Mouse (Mus musculus): ENCODE measurements around the gene 0610012G03Rik. TPM values are rescaled to one million over a fixed set of nuclear protein-coding genes. Genes with fewer than 3 reads are reported as not detected.
"Not testable (repeated sequence)": the region's sequence is repeated elsewhere in the genome, so short reads cannot be mapped to it uniquely, and the experiment has no call there.

Gene 0610012G03Rik
- polyA plus RNA-seq, 2 experiments = 55.4 to 100 TPM

- ATAC-seq (ENCODE audit: low FRiP score, low read depth) = no peak
- Histone ChIP-seq H3K4me2 (replicated peaks; ENCODE audit: low read depth, low read length, severe bottlenecking) (no peak overlapping the region), H3K9ac (ENCODE audit: low read depth, low read length, severe bottlenecking) (no peak overlapping the region), H3K27ac (replicated peaks; ENCODE audit: low read depth, low read length) (no peak overlapping the region), H3K4me3 (replicated peaks; ENCODE audit: low read length) (no peak overlapping the region), H3K36me3 (ENCODE audit: control insufficient read depth, insufficient read depth, low read length) (peaks cover 54% of the 10 kb centered on the region), H3K4me1 (ENCODE audit: control insufficient read depth, insufficient read depth, low read length) (no peaks in the 10 kb centered on the region), H3K27me3 (ENCODE audit: control insufficient read depth, insufficient read depth, low read length) (no peaks in the 10 kb centered on the region), H3K9me3 (ENCODE audit: control insufficient read depth, low read length) (no peaks in the 10 kb centered on the region)
- no peak for DNase-seq (ENCODE audit: low spot score)
- no peak for TF ChIP-seq POLR2A (IDR thresholded peaks at IDR 0.05; ENCODE audit: borderline replicate concordance, extremely low read depth, insufficient read depth, insufficient read length)
- 79% methylated on average over 5 of the region's 5 CpGs for WGBS
Measured at GRCm38 (mm10) chr16:31980946-31981345, 32.7 kb upstream of the 0610012G03Rik start.

- no peak overlapping the region for H3K4me2 ChIP-seq (replicated peaks; ENCODE audit: low read depth, low read length, severe bottlenecking)
- no peak for TF ChIP-seq POLR2A (IDR thresholded peaks at IDR 0.05; ENCODE audit: borderline replicate concordance, extremely low read depth, insufficient read depth, insufficient read length)
- H3K4me3 ChIP-seq (replicated peaks; ENCODE audit: low read length) = no peak overlapping the region
- H3K36me3 ChIP-seq (ENCODE audit: control insufficient read depth, insufficient read depth, low read length) = peaks cover 61% of the 10 kb centered on the region
- no peaks in the 10 kb centered on the region for H3K27me3 ChIP-seq (ENCODE audit: control insufficient read depth, insufficient read depth, low read length)
- H3K4me1 ChIP-seq (ENCODE audit: control insufficient read depth, insufficient read depth, low read length) = no peaks in the 10 kb centered on the region
- peak; percentile 7 for DNase-seq (ENCODE audit: low spot score)
- H3K27ac ChIP-seq (replicated peaks; ENCODE audit: low read depth, low read length) = no peak overlapping the region
- 91% methylated on average over 3 of the region's 3 CpGs for WGBS
- no peaks in the 10 kb centered on the region for H3K9me3 ChIP-seq (ENCODE audit: control insufficient read depth, low read length)
- ATAC-seq (ENCODE audit: low FRiP score, low read depth) = no peak
- H3K9ac ChIP-seq (ENCODE audit: low read depth, low read length, severe bottlenecking) = no peak overlapping the region
Measured at GRCm38 (mm10) chr16:31979501-31979900, 31.2 kb upstream of the 0610012G03Rik start.

- Histone ChIP-seq H3K4me3 (replicated peaks; ENCODE audit: low read length) (no peak overlapping the region), H3K4me2 (replicated peaks; ENCODE audit: low read depth, low read length, severe bottlenecking) (no peak overlapping the region), H3K9ac (ENCODE audit: low read depth, low read length, severe bottlenecking) (no peak overlapping the region), H3K9me3 (ENCODE audit: control insufficient read depth, low read length) (no peaks in the 10 kb centered on the region), H3K27ac (replicated peaks; ENCODE audit: low read depth, low read length) (no peak overlapping the region), H3K4me1 (ENCODE audit: control insufficient read depth, insufficient read depth, low read length) (no peaks in the 10 kb centered on the region), H3K27me3 (ENCODE audit: control insufficient read depth, insufficient read depth, low read length) (no peaks in the 10 kb centered on the region), H3K36me3 (ENCODE audit: control insufficient read depth, insufficient read depth, low read length) (peaks cover 60% of the 10 kb centered on the region)
- 89% methylated on average over 4 of the region's 4 CpGs for WGBS
- TF ChIP-seq POLR2A (IDR thresholded peaks at IDR 0.05; ENCODE audit: borderline replicate concordance, extremely low read depth, insufficient read depth, insufficient read length) = no peak
- ATAC-seq (ENCODE audit: low FRiP score, low read depth) (no peak), DNase-seq (ENCODE audit: low spot score) (no peak)
Measured at GRCm38 (mm10) chr16:31975258-31975657, 27.0 kb upstream of the 0610012G03Rik start.

GRCm38 (mm10) chr16:31963224-31963623, 14.9 kb upstream of the 0610012G03Rik start:
- H3K4me3 ChIP-seq (replicated peaks; ENCODE audit: low read length) = no peak overlapping the region
- no peak overlapping the region for H3K27ac ChIP-seq (replicated peaks; ENCODE audit: low read depth, low read length)
- peaks cover 74% of the 10 kb centered on the region for H3K36me3 ChIP-seq (ENCODE audit: control insufficient read depth, insufficient read depth, low read length)
- ATAC-seq (ENCODE audit: low FRiP score, low read depth) (no peak), DNase-seq (ENCODE audit: low spot score) (peak; percentile 2)
- H3K9ac ChIP-seq (ENCODE audit: low read depth, low read length, severe bottlenecking) = no peak overlapping the region
- no peaks in the 10 kb centered on the region for H3K9me3 ChIP-seq (ENCODE audit: control insufficient read depth, low read length)
- WGBS = 73% methylated on average over 7 of the region's 7 CpGs
- no peaks in the 10 kb centered on the region for H3K4me1 ChIP-seq (ENCODE audit: control insufficient read depth, insufficient read depth, low read length)
- no peaks in the 10 kb centered on the region for H3K27me3 ChIP-seq (ENCODE audit: control insufficient read depth, insufficient read depth, low read length)
- H3K4me2 ChIP-seq (replicated peaks; ENCODE audit: low read depth, low read length, severe bottlenecking) = no peak overlapping the region
- no peak for TF ChIP-seq POLR2A (IDR thresholded peaks at IDR 0.05; ENCODE audit: borderline replicate concordance, extremely low read depth, insufficient read depth, insufficient read length)

- H3K4me1 ChIP-seq (ENCODE audit: control insufficient read depth, insufficient read depth, low read length) = peaks cover 15% of the 10 kb centered on the region
- H3K27me3 ChIP-seq (ENCODE audit: control insufficient read depth, insufficient read depth, low read length) = no peaks in the 10 kb centered on the region
- no peaks in the 10 kb centered on the region for H3K9me3 ChIP-seq (ENCODE audit: control insufficient read depth, low read length)
- H3K36me3 ChIP-seq (ENCODE audit: control insufficient read depth, insufficient read depth, low read length) = peaks cover 17% of the 10 kb centered on the region
- peak overlapping the region; percentile 82 for H3K4me2 ChIP-seq (replicated peaks; ENCODE audit: low read depth, low read length, severe bottlenecking)
- H3K4me3 ChIP-seq (replicated peaks; ENCODE audit: low read length) = peak overlapping the region; percentile 95
- ATAC-seq (ENCODE audit: low FRiP score, low read depth) = no peak; the same call in 1 of the 2 replicates
- under 1% methylated on average over 38 of the region's 38 CpGs for WGBS
- peak overlapping the region; percentile 92 for H3K9ac ChIP-seq (ENCODE audit: low read depth, low read length, severe bottlenecking)
- no peak for TF ChIP-seq POLR2A (IDR thresholded peaks at IDR 0.05; ENCODE audit: borderline replicate concordance, extremely low read depth, insufficient read depth, insufficient read length)
- DNase-seq (ENCODE audit: low spot score) = no peak
- peak overlapping the region; percentile 85 for H3K27ac ChIP-seq (replicated peaks; ENCODE audit: low read depth, low read length)
Measured at GRCm38 (mm10) chr16:31947901-31948316, 385 bp downstream of the 0610012G03Rik start.

- TF ChIP-seq POLR2A (IDR thresholded peaks at IDR 0.05; ENCODE audit: borderline replicate concordance, extremely low read depth, insufficient read depth, insufficient read length) = no peak
- peak overlapping the region; percentile 95 for H3K4me3 ChIP-seq (replicated peaks; ENCODE audit: low read length)
- no peaks in the 10 kb centered on the region for H3K9me3 ChIP-seq (ENCODE audit: control insufficient read depth, low read length)
- no peak for ATAC-seq (ENCODE audit: low FRiP score, low read depth)
- DNase-seq (ENCODE audit: low spot score) = no peak
- peaks cover 15% of the 10 kb centered on the region for H3K4me1 ChIP-seq (ENCODE audit: control insufficient read depth, insufficient read depth, low read length)
- WGBS = 34% methylated on average over 8 of the region's 8 CpGs
- H3K4me2 ChIP-seq (replicated peaks; ENCODE audit: low read depth, low read length, severe bottlenecking) = peak overlapping the region; percentile 82
- no peak overlapping the region for H3K27ac ChIP-seq (replicated peaks; ENCODE audit: low read depth, low read length)
- peaks cover 17% of the 10 kb centered on the region for H3K36me3 ChIP-seq (ENCODE audit: control insufficient read depth, insufficient read depth, low read length)
- peak overlapping the region; percentile 92 for H3K9ac ChIP-seq (ENCODE audit: low read depth, low read length, severe bottlenecking)
- H3K27me3 ChIP-seq (ENCODE audit: control insufficient read depth, insufficient read depth, low read length) = no peaks in the 10 kb centered on the region
Measured at GRCm38 (mm10) chr16:31947333-31947732, 961 bp downstream of the 0610012G03Rik start.

GRCm38 (mm10) chr16:31945986-31946385, 2.3 kb downstream of the 0610012G03Rik start:
- Histone ChIP-seq H3K36me3 (ENCODE audit: control insufficient read depth, insufficient read depth, low read length) (peaks cover 12% of the 10 kb centered on the region), H3K4me1 (ENCODE audit: control insufficient read depth, insufficient read depth, low read length) (peaks cover 15% of the 10 kb centered on the region)
- not testable (repeated sequence) for ATAC-seq (ENCODE audit: low FRiP score, low read depth); H3K4me3 ChIP-seq (replicated peaks; ENCODE audit: low read length); H3K9ac ChIP-seq (ENCODE audit: low read depth, low read length, severe bottlenecking); H3K27ac ChIP-seq (replicated peaks; ENCODE audit: low read depth, low read length); DNase-seq (ENCODE audit: low spot score); H3K27me3 ChIP-seq (ENCODE audit: control insufficient read depth, insufficient read depth, low read length); H3K9me3 ChIP-seq (ENCODE audit: control insufficient read depth, low read length); H3K4me2 ChIP-seq (replicated peaks; ENCODE audit: low read depth, low read length, severe bottlenecking)
- WGBS = 90% methylated on average over 6 of the region's 6 CpGs
